Mouse (Mus musculus) cerebellum, adult 2 months (tissue): ENCODE results near the gene Avil. TPM values are rescaled to one million over a fixed set of nuclear protein-coding genes. Genes with fewer than 3 reads are reported as not detected.

ENCODE experiments used
- DNase-seq, 2 experiments: peaks; one replicate each; pipeline ENCODE4 v3.0.0; 2021
- H3K27ac ChIP-seq: fragments of 200-500 bp; 2 replicates; pipeline ENCODE4 v1.5.1; 2012; ENCODE audit warnings: low read length, control low read depth, inconsistent platforms; ENCODE audit not compliant: insufficient read depth
- H3K27me3 ChIP-seq: fragments of 200-500 bp; 2 replicates; pipeline ENCODE4 v1.6.1; 2012; ENCODE audit warnings: inconsistent platforms, mild to moderate bottlenecking, low read length, moderate library complexity; ENCODE audit not compliant: control insufficient read depth, insufficient read depth
- H3K4me1 ChIP-seq: fragments of 200-500 bp; 2 replicates; pipeline ENCODE4 v1.6.1; 2011; ENCODE audit warnings: low read length; ENCODE audit not compliant: control insufficient read depth, insufficient read depth
- H3K4me3 ChIP-seq: fragments of 200-500 bp; replicated peaks from 2 replicates; pipeline ENCODE3; 2011; ENCODE audit warnings: mild to moderate bottlenecking, low read depth, low read length, control low read depth; ENCODE audit not compliant: insufficient read depth
- CTCF ChIP-seq: fragments of 200-500 bp; IDR thresholded peaks from 2 replicates; pipeline ENCODE4 v1.5.1; 2011; ENCODE audit warnings: low read depth, mild to moderate bottlenecking, control low read depth, low read length, moderate library complexity, borderline replicate concordance; ENCODE audit not compliant: insufficient read depth
- POLR2A ChIP-seq: fragments of 200-500 bp; IDR thresholded peaks from 2 replicates; pipeline ENCODE4 v1.6.1; 2011; ENCODE audit warnings: low read length, control low read depth, borderline replicate concordance; ENCODE audit not compliant: insufficient read depth
- WGBS: fragments of 180-500 bp; shearing (Covaris S2); methylation state at CpG from one replicate; pipeline ENCODE4 v1.1.7; 2018; 5-methylcytosine and 5-hydroxymethylcytosine counted together
- polyA plus RNA-seq: library from polyadenylated mRNA; depleted of rRNA; stranded (reverse); fragments of >200 nt; gene quantifications from 2 replicates; pipeline ENCODE4 v1.2.3, GENCODE M21; 2012

Gene Avil
- polyA plus RNA-seq, 1 experiment = 0.54 TPM

DNA sequence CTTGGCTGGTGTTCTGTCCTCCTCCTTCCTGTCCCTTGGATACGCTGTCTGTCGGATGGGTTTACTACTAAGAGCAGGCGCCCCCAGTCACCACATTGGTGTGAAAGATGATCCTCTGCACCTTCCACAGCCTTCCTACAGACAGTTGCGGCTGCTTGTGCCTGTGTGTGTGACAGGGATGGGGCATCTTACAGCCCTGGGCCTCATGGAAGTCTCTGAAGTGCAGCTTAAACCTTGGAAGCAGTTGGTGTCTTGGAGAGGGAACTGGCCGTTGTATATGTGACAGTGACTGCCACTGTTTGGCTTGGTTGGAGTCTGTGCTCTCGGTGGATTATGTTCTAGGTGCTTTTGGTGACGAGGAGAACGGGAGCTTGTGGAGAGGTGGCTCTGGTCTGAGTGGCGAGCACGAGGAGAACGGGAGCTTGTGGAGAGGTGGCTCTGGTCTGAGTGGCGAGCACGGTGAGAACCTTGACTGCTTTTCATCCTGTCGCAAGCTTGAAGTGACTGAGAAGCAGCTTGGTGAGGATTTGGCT is 17.2 kb upstream of the Avil start:
- WGBS = 4% methylated on average over 14 of the region's 14 CpGs
- Histone ChIP-seq H3K27ac (peak overlapping the region; percentile 81), H3K4me1 (peaks cover 43% of the 10 kb centered on the region), H3K4me3 (peak overlapping the region; percentile 83), H3K27me3 (no peaks in the 10 kb centered on the region)
- DNase-seq = peak in 1 of 2 experiments; percentile 60
- TF ChIP-seq POLR2A (no peak), CTCF (no peak)

DNA sequence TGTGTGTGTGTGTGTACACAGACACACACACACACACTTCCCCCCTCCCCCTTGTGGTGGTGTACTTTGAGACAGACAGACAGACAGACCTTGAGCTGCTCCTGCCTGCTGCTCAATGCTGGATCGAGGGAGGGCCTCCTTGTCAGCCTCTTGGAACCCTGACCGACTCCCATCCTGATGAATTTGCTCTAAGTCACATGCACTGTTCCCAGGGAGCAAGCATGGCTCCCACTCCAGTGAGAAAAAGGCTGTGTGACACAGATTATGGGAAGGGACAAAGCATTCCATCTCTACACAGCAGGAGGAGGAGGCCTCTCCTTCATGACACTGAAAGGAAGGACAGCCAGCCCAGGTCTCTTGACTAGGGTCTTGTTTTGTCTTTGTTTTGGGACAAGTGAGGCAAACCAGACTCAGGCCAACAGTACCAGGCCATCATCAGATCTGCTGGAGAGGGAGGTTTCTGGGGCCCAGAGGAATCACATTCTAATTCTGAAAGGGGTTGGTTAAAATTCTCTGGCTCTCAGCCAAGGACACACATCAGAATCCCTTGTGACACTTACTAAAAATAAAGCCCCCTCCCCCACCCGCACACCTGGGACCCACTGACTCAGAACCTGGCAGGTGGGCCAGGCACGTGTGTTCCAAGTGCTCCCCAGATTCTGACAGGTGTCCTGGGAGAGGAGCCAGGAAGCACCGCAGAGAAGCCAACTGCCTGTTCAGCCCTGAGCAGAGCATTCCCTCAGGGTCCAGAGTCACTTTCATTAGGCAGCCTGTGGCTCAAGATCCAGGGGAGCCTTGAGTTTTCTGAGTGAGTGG is 16.1 kb upstream of the Avil start:
- under 1% methylated on average over 5 of the region's 5 CpGs for WGBS

DNA sequence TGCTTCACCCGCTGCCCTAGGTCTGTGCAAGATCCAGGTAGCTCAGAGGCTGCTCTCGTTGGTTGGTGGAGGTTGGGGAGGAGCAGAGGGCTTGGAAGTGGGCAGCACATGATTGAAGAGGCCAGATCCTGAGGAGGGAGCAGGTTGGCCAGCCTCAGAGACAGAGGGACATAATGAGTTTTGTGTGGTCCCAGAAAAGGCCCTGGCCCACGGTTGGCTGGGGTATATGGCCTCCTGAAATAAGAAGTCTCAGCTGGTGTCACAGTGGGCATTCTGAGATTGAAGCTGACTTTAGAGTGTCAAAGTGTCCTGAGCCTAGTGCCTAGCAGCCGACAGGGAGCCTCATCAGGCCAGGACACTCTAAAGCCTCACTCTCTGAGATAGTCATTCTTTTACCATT is 15.4 kb upstream of the Avil start:
- Histone ChIP-seq H3K27ac (peak overlapping the region; percentile 67), H3K4me1 (peaks cover 51% of the 10 kb centered on the region), H3K27me3 (no peaks in the 10 kb centered on the region), H3K4me3 (peak overlapping the region; percentile 38)
- TF ChIP-seq POLR2A = no peak; the same call in 1 of the 2 replicates
- TF ChIP-seq CTCF = no peak
- no peak for DNase-seq
- WGBS = 7% methylated on average over 4 of the region's 4 CpGs

More for the DNA sequence above, 16.1 kb upstream of the Avil start:
- DNase-seq = peak; percentile 92 to 94
- Histone ChIP-seq H3K27ac (peak overlapping the region; percentile 67), H3K4me3 (peak overlapping the region; percentile 38), H3K27me3 (no peaks in the 10 kb centered on the region), H3K4me1 (peaks cover 49% of the 10 kb centered on the region)
- 0 out of 2 replicates have a peak, but pooled peaks have one; percentile 12 for TF ChIP-seq POLR2A
- no peak for TF ChIP-seq CTCF

DNA sequence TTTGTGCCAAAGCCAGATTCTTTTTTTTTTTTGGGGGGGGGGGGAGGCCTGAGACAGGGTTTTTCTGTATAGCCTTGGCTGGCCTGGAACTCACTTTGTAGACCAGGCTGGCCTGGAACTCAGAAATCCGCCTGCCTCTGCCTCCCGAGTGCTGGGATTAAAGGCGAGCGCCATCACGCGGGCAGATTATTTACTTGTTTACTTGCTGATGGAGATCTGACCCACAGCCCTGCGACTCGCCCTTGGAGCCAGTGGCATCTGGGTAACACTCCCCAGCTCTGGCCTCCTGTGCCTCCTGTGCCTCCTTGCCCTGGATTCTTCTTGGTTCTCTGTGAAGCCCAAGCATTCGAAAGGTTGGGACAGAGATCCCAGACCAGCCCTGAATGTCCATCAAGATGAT is 14.9 kb upstream of the Avil start:
- 26% methylated on average over 9 of the region's 9 CpGs for WGBS
- no peaks in the 10 kb centered on the region for H3K27me3 ChIP-seq
- TF ChIP-seq CTCF (no peak), POLR2A (no peak)
- H3K27ac ChIP-seq = peak overlapping the region; percentile 67
- peaks cover 55% of the 10 kb centered on the region for H3K4me1 ChIP-seq
- peak; percentile 43 to 45 for DNase-seq
- peak overlapping the region; percentile 36 for H3K4me3 ChIP-seq

DNA sequence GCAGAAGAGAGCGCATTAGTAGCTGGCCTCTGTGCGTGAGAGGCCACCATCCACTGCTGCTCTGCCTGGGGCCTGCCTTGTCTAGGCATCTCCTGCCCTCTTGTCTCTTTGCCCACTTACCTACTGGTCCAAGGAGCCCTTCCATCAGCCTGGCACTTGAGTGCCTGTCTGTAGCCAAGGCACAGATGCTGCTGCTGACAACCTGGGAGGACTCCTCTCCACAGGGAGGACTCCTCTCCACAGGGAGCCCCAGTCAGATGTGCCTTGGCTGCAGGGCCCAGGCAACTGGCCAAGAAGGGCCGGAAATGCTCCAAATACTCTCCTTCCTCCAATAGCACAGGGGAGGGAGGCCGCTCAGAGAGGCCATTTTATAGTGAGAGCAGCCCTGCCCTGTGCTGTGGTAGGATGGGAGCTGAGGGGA is 14.0 kb upstream of the Avil start:
- TF ChIP-seq POLR2A (0 out of 2 replicates have a peak, but pooled peaks have one; percentile 10), CTCF (no peak)
- Histone ChIP-seq H3K4me1 (peaks cover 65% of the 10 kb centered on the region), H3K27ac (peak overlapping the region; percentile 67), H3K27me3 (no peaks in the 10 kb centered on the region), H3K4me3 (peak overlapping the region; percentile 33)
- WGBS = 0% methylated on average over 4 of the region's 4 CpGs
- peak; percentile 92 for DNase-seq

DNA sequence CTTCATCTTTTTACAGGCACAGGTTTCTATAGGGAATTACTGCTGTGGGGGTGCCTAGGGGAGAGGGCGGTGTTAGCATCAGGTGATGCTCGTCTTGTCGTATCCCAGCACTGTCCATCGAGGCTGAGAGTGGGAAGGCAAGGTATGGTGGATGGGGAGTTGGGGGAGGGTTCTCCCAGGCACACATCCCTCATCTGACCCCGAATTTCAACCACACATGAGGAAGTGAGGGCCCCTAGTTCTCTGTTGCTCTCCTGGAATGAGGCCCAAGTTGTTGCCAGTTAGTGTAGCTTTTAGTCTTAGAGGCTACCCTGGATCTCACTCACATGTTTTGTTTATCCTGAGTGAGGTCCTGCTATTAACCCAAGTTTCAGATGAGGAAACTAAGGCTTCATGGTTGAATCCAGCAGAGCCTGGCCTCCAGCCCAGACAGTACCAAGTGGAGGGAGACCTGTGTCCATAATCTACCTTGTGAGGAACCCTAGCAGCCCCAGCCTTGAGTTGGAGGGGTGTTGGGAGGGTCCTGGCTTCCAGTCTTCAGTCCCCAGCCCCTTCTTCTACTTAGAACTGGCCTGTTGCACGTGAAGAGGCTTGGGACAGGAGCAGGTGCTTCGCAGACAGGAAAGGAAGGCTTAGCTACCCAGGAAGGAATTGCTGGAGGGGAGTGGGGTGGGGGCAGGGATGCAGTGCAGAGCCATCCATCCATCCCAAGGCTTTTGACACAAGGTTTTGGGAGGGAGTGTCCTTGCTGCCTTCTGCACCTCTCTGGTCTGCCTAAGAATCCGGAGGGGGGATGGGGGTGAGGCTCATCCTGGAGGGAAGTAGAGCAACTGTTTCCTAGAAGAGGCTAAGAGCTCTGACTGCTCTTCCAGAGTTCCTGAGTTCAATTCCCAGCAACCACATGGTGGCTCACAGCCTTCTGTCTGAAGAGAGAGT is 13.1 kb upstream of the Avil start:
- peak overlapping the region; percentile 67 for H3K27ac ChIP-seq

DNA sequence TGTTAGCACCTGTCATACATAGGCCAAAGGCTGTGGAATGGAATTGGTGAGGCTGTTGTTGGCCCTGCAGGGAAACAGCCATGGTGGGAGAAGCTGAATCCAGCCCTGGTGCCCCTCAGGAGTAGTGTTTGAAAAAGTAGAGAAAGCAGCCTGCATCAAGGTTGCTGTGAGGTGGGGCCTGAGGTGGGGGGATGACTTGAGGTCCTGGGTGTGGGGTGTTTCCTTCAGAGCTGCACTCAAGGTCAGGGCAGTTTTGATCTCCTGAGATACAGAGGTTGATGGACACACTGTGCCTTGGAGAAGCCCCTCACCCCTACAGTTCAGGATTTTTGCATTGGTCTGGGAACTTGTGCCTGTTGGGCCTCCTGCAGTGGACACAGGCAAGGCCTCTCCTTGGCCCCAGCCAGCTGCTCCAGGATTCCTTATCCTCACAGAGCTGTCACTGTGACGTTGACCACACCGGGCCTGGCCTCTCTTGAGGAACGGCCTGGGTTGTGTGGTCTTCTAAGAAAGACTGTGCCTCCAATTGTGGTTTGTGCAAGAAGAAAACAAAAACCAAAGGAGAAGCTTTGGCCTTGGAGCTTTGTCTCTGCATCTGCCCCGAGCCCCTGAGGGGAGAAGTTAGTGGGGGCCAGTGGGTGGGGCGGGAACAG is 11.9 kb upstream of the Avil start:
- Histone ChIP-seq H3K27me3 (no peaks in the 10 kb centered on the region), H3K4me3 (no peak overlapping the region), H3K4me1 (peaks cover 76% of the 10 kb centered on the region), H3K27ac (no peak overlapping the region)
- no peak for DNase-seq
- TF ChIP-seq POLR2A (no peak), CTCF (no peak)
- 30% methylated on average over 5 of the region's 5 CpGs for WGBS

More for the DNA sequence above, 13.1 kb upstream of the Avil start:
- Histone ChIP-seq H3K27me3 (no peaks in the 10 kb centered on the region), H3K4me3 (peak overlapping the region; percentile 33), H3K4me1 (peaks cover 69% of the 10 kb centered on the region)
- TF ChIP-seq CTCF (no peak), POLR2A (no peak)
- WGBS = 14% methylated on average over 8 of the region's 8 CpGs
- peak in 1 of 2 experiments; percentile 47 for DNase-seq
